Mouse (Mus musculus): ENCODE data around the gene Ksr1. TPM values are rescaled to one million over a fixed set of nuclear protein-coding genes. Genes with fewer than 3 reads are reported as not detected.

The Ksr1 gene
- total and polyA plus RNA-seq, 2 experiments from 2014 or later, result 3.2 to 33.7 TPM

DNA sequence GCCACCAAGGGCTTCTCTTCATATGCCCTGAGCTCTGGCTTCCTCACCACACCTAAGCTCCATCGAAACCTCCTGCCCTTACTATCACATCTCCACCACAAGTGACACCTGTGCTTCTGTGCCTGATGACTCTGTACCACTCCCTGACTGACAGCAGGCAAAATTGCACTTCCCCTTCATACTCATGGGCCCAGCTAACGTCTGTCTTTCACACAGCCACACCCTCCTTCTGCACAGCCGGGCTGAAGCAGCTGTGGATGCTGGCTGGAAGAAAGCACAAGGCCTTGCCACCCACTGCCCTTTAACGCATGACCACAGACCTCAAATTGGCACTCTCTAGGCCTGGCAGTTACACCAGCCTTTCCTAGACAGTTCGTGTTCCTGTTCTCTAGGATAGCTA, 6.5 kb upstream of the Ksr1 start:
- Histone ChIP-seq H3K27ac (ENCODE audit: low read depth, low read length) (no peak overlapping the region), H3K27me3 (ENCODE audit: insufficient read depth, low read length) (no peaks in the 10 kb centered on the region), H3K4me2 (ENCODE audit: low read depth, low read length, poor library complexity, severe bottlenecking) (no peak overlapping the region), H3K36me3 (ENCODE audit: insufficient read depth, low read length) (no peaks in the 10 kb centered on the region), H3K4me3 (ENCODE audit: low read depth, low read length) (no peak overlapping the region), H3K9ac (replicated peaks; ENCODE audit: low read length, poor library complexity, severe bottlenecking) (no peak overlapping the region), H3K4me1 (ENCODE audit: insufficient read depth, low read length) (no peaks in the 10 kb centered on the region), H3K9me3 (ENCODE audit: low read length) (no peaks in the 10 kb centered on the region)
- TF ChIP-seq CTCF (IDR thresholded peaks at IDR 0.05), result no peak
- DNase-seq (ENCODE audit: low spot score) (no peak), ATAC-seq (ENCODE audit: low FRiP score) (no peak)
- 73% methylated on average over 5 of the region's 5 CpGs for WGBS

DNA sequence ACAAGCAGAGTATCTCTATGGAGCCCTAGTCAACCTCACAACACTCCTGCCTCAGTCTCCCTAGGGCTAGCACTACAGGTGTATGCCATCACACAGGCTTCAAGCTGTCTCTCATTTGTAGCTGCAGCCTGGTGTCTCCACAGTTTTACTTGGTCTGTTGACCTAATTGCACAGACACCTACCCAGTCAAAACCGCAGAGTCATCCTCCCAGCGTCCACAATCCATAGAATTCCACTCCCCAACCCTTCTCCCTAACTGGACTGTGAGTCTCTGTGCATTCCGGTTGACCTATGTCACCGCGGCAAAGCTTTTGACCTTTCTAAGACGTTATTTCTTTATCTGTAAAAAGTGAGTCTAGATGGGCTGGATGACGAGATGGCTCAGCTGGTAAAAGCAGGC, 5.7 kb upstream of the Ksr1 start:
- Histone ChIP-seq H3K4me3 (ENCODE audit: low read depth, low read length) (no peak overlapping the region), H3K9me3 (ENCODE audit: low read length) (no peaks in the 10 kb centered on the region), H3K36me3 (ENCODE audit: insufficient read depth, low read length) (no peaks in the 10 kb centered on the region), H3K4me1 (ENCODE audit: insufficient read depth, low read length) (no peaks in the 10 kb centered on the region), H3K4me2 (ENCODE audit: low read depth, low read length, poor library complexity, severe bottlenecking) (no peak overlapping the region), H3K27me3 (ENCODE audit: insufficient read depth, low read length) (no peaks in the 10 kb centered on the region), H3K27ac (ENCODE audit: low read depth, low read length) (no peak overlapping the region), H3K9ac (replicated peaks; ENCODE audit: low read length, poor library complexity, severe bottlenecking) (no peak overlapping the region)
- DNase-seq (ENCODE audit: low spot score), result no peak
- WGBS, result 78% methylated on average over 7 of the region's 7 CpGs
- ATAC-seq (ENCODE audit: low FRiP score), result no peak
- no peak for TF ChIP-seq CTCF (IDR thresholded peaks at IDR 0.05)

DNA sequence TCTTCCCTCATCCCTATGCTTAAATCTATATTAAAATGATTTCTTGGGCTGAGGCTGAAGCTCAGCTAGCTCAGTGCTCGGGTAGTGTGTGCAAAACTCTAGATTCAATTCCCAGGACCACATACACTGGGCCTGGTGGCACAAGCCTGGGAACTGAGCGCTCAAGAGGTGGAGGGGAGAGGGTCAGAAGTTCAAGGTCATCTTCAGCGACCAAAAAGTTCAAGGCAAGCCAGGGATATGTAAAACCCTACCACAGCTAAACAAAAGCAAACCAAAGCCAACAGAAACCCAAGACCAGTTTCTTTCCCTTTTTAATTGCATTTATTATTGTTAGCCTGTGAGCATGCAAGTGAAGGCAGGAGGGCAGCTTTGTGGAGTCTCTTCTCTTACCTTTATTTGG, 4.1 kb upstream of the Ksr1 start:
- H3K4me2 ChIP-seq (ENCODE audit: low read depth, low read length, poor library complexity, severe bottlenecking), result no peak overlapping the region
- 65% methylated on average over 3 of the region's 3 CpGs for WGBS
- no peaks in the 10 kb centered on the region for H3K4me1 ChIP-seq (ENCODE audit: insufficient read depth, low read length)
- no peaks in the 10 kb centered on the region for H3K36me3 ChIP-seq (ENCODE audit: insufficient read depth, low read length)
- no peaks in the 10 kb centered on the region for H3K27me3 ChIP-seq (ENCODE audit: insufficient read depth, low read length)
- no peak for ATAC-seq (ENCODE audit: low FRiP score)
- no peak overlapping the region for H3K27ac ChIP-seq (ENCODE audit: low read depth, low read length)
- H3K9me3 ChIP-seq (ENCODE audit: low read length), result no peaks in the 10 kb centered on the region
- no peak for DNase-seq (ENCODE audit: low spot score)
- no peak overlapping the region for H3K4me3 ChIP-seq (ENCODE audit: low read depth, low read length)
- H3K9ac ChIP-seq (replicated peaks; ENCODE audit: low read length, poor library complexity, severe bottlenecking), result no peak overlapping the region
- TF ChIP-seq CTCF (IDR thresholded peaks at IDR 0.05), result no peak

DNA sequence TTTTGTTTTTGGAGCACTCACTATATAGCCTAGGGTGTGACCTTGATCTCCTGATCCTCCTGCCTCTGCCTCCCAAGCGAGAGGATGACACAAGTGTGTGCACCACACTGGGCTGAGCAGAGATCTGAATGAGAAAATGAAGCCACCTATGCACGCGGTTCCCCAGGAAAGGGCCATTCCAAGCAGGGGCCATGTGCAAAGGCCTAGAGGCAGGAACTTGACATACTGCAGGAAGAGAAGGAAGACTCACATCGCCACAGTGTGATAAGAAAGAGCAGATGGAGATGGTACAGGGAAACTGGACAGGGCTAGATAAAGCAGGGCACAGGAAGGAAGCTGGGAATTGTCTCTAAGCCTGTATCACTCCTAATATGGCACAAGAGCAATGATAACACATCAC, 3.1 kb upstream of the Ksr1 start:
- Histone ChIP-seq H3K4me1 (ENCODE audit: insufficient read depth, low read length) (peaks cover 4% of the 10 kb centered on the region), H3K9ac (replicated peaks; ENCODE audit: low read length, poor library complexity, severe bottlenecking) (0 out of 2 replicates have a peak overlapping the region, but pooled peaks have one; percentile 24), H3K27ac (ENCODE audit: low read depth, low read length) (no peak overlapping the region), H3K27me3 (ENCODE audit: insufficient read depth, low read length) (no peaks in the 10 kb centered on the region), H3K36me3 (ENCODE audit: insufficient read depth, low read length) (no peaks in the 10 kb centered on the region), H3K9me3 (ENCODE audit: low read length) (no peaks in the 10 kb centered on the region), H3K4me2 (ENCODE audit: low read depth, low read length, poor library complexity, severe bottlenecking) (no peak overlapping the region), H3K4me3 (ENCODE audit: low read depth, low read length) (no peak overlapping the region)
- no peak for DNase-seq (ENCODE audit: low spot score)
- ATAC-seq (ENCODE audit: low FRiP score), result no peak
- no peak for TF ChIP-seq CTCF (IDR thresholded peaks at IDR 0.05)
- 90% methylated on average over 4 of the region's 4 CpGs for WGBS

DNA sequence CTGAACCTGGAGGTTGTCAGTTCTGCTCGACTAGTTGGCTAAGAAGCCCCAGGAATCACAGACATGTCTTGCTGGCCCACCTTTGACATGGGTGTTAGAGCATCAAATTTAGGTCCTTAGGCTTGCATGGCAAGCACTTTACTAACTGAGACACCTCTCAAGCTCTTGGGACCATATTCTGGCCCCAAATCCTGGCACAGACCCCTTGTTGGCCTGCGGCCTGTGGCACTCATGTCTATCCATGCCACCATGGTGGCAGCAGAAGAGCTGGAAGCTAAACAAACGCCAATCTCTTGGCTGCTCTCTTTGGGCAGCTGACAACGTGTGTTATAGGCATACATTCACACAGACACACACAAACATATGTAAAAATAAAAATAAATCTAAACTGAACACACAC, 2.6 kb upstream of the Ksr1 start:
- Histone ChIP-seq H3K27ac (ENCODE audit: low read depth, low read length) (no peak overlapping the region), H3K4me2 (ENCODE audit: low read depth, low read length, poor library complexity, severe bottlenecking) (no peak overlapping the region), H3K4me3 (ENCODE audit: low read depth, low read length) (no peak overlapping the region), H3K36me3 (ENCODE audit: insufficient read depth, low read length) (no peaks in the 10 kb centered on the region), H3K4me1 (ENCODE audit: insufficient read depth, low read length) (peaks cover 8% of the 10 kb centered on the region), H3K27me3 (ENCODE audit: insufficient read depth, low read length) (no peaks in the 10 kb centered on the region), H3K9ac (replicated peaks; ENCODE audit: low read length, poor library complexity, severe bottlenecking) (no peak overlapping the region), H3K9me3 (ENCODE audit: low read length) (no peaks in the 10 kb centered on the region)
- DNase-seq (ENCODE audit: low spot score), result no peak
- 84% methylated on average over 4 of the region's 4 CpGs for WGBS
- ATAC-seq (ENCODE audit: low FRiP score), result no peak
- no peak for TF ChIP-seq CTCF (IDR thresholded peaks at IDR 0.05)

DNA sequence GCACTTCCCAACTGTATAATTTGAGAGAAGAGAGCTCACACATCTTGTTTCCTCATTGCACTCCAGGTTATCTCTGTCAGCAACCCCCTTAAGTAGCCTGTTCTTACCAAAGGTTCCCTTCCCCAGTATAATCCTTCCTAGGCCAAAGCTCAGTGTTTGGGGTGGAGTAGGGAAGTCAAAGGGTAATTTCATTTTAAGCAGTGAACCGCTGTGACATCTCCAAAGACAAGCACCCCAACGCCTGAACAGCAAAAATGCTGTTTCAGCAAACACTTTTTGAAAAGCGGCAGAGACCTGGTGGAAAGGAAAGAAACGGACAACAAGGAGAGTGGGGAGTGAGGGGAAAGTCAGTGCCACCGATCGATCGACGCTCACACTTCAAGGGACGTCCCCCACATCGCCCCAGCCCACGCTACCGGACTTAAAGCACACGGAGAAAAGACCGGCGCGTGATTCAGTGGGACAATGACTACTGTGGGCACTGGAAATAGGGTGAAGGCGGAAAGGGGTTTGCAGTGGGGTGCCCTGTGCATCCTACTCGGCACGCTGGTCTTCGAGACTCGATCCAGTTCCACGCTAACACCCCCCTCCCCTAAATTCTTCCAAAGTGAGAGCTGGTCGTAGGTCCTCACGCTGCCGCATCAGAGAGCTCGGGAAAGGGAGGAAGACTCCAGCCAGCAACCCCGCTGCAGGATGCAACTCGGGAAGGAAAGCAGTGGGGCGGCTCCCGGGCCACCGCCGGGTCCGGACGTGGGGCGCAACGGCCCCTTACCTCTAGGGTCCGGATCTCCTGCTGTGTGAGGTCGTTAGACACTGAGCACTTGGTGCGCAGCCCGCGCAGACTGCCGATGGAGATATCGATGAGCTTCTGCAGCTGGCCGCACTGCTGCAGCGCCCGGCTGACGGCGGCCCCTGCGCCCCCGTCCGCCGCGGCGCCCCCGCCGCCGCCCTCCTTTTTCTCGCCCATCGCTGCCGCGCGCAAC, 633 bp downstream of the Ksr1 start:
- Histone ChIP-seq H3K27me3 (ENCODE audit: insufficient read depth, low read length) (no peaks in the 10 kb centered on the region), H3K4me1 (ENCODE audit: insufficient read depth, low read length) (peaks cover 13% of the 10 kb centered on the region), H3K4me2 (ENCODE audit: low read depth, low read length, poor library complexity, severe bottlenecking) (peak overlapping the region; percentile 71), H3K36me3 (ENCODE audit: insufficient read depth, low read length) (no peaks in the 10 kb centered on the region), H3K9ac (replicated peaks; ENCODE audit: low read length, poor library complexity, severe bottlenecking) (peak overlapping the region; percentile 85), H3K27ac (ENCODE audit: low read depth, low read length) (peak overlapping the region; percentile 89), H3K9me3 (ENCODE audit: low read length) (no peaks in the 10 kb centered on the region), H3K4me3 (ENCODE audit: low read depth, low read length) (peak overlapping the region; percentile 88)
- peak; percentile 36 for ATAC-seq (ENCODE audit: low FRiP score)
- WGBS, result under 1% methylated on average over 52 of the region's 62 CpGs
- TF ChIP-seq CTCF (IDR thresholded peaks at IDR 0.05), result no peak
- DNase-seq (ENCODE audit: low spot score), result peak; percentile 22

All from midbrain, postnatal 0 days (tissue).